12 mouse cellular contexts compared by ENCODE assay signal in genomic region chr9:108748600-108749183, GRCm38 (mm10). TPM values are rescaled to one million over a fixed set of nuclear protein-coding genes. Genes with fewer than 3 reads are reported as not detected.
DNase-seq lines count a peak whose midpoint lies in the region; ATAC-seq and TF ChIP-seq lines count a peak whose summit lies in the region.
"Had no signal": no experiment of that assay in that cellular context is flagged by ENCODE, and none has a peak within 500 bp of the region (broad histone marks: within the 10 kb centered on the region; RNA-seq: fewer than 3 reads in every experiment).

No protein-coding gene starts in this region.

- no peaks in the 10 kb centered on the region for H3K27me3 ChIP-seq in forebrain, embryonic 13.5 days
- no peaks in the 10 kb centered on the region for H3K27me3 ChIP-seq in forebrain, embryonic 14.5 days (replicated peaks; ENCODE audit: control insufficient read depth, insufficient read depth, low read length)
- H3K27me3 ChIP-seq in hindbrain, embryonic 11.5 days (ENCODE audit: control insufficient read depth, insufficient read depth, low read length) = no peaks in the 10 kb centered on the region
- H3K27me3 ChIP-seq: limb, embryonic 13.5 days had no signal

- H3K36me3 ChIP-seq in forebrain, embryonic 13.5 days (ENCODE audit: poor library complexity, severe bottlenecking) = peaks cover 48% of the 10 kb centered on the region
- H3K36me3 ChIP-seq in forebrain, embryonic 14.5 days (ENCODE audit: control insufficient read depth, insufficient read depth, low read length) = peaks cover 52% of the 10 kb centered on the region
- 0 out of 2 replicates have a peak, but pooled peaks cover 4% of the 10 kb centered on the region for H3K36me3 ChIP-seq in hindbrain, embryonic 11.5 days (ENCODE audit: control insufficient read depth, insufficient read depth, low read length)

- 78% methylated on average over 11 of the region's 11 CpGs for WGBS in forebrain, embryonic 13.5 days
- WGBS in forebrain, embryonic 14.5 days = 76% methylated on average over 11 of the region's 11 CpGs
- 78% methylated on average over 11 of the region's 11 CpGs for WGBS in hindbrain, embryonic 11.5 days

- H3K4me1 ChIP-seq in forebrain, embryonic 13.5 days = no peaks in the 10 kb centered on the region
- H3K4me1 ChIP-seq in forebrain, embryonic 14.5 days (ENCODE audit: control insufficient read depth, insufficient read depth, low read length) = no peaks in the 10 kb centered on the region
- no peaks in the 10 kb centered on the region for H3K4me1 ChIP-seq in hindbrain, embryonic 11.5 days (replicated peaks; ENCODE audit: control insufficient read depth, insufficient read depth, low read length)
- H3K4me1 ChIP-seq: limb, embryonic 13.5 days had no signal

- no peaks in the 10 kb centered on the region for H3K9me3 ChIP-seq in forebrain, embryonic 13.5 days (replicated peaks)
- no peaks in the 10 kb centered on the region for H3K9me3 ChIP-seq in forebrain, embryonic 14.5 days (replicated peaks; ENCODE audit: control insufficient read depth, low read length)
- no peaks in the 10 kb centered on the region for H3K9me3 ChIP-seq in hindbrain, embryonic 11.5 days (ENCODE audit: control insufficient read depth, low read length)
- H3K9me3 ChIP-seq: limb, embryonic 13.5 days had no signal

- TF ChIP-seq CTCF in left cerebral cortex, adult 2 months (IDR thresholded peaks at IDR 0.05) = no peak

- H3K4me3 ChIP-seq in forebrain, embryonic 13.5 days = no peak overlapping the region
- H3K4me3 ChIP-seq in forebrain, embryonic 14.5 days (ENCODE audit: low read depth, low read length) = no peak overlapping the region
- H3K4me3 ChIP-seq in hindbrain, embryonic 11.5 days (ENCODE audit: low read depth, low read length) = no peak overlapping the region
- no peak overlapping the region for H3K4me3 ChIP-seq in left cerebral cortex, adult 2 months
- H3K4me3 ChIP-seq: layer of hippocampus, adult 2 months; limb, embryonic 13.5 days had no signal

- H3K27ac ChIP-seq in forebrain, embryonic 13.5 days = peak overlapping the region; percentile 8; the same call in 1 of the 2 replicates
- H3K27ac ChIP-seq in forebrain, embryonic 14.5 days (ENCODE audit: low read depth, low read length) = no peak overlapping the region
- no peak overlapping the region for H3K27ac ChIP-seq in hindbrain, embryonic 11.5 days (ENCODE audit: low read depth, low read length)
- H3K27ac ChIP-seq in left cerebral cortex, adult 2 months = no peak overlapping the region
- H3K27ac ChIP-seq: layer of hippocampus, adult 2 months; limb, embryonic 13.5 days had no signal

- ATAC-seq in forebrain, embryonic 13.5 days = no peak
- ATAC-seq in forebrain, embryonic 14.5 days = no peak
- no peak for ATAC-seq in hindbrain, embryonic 11.5 days (ENCODE audit: low FRiP score)

- no peak overlapping the region for H3K9ac ChIP-seq in forebrain, embryonic 13.5 days
- H3K9ac ChIP-seq in forebrain, embryonic 14.5 days (ENCODE audit: low read length) = no peak overlapping the region
- no peak overlapping the region for H3K9ac ChIP-seq in hindbrain, embryonic 11.5 days (ENCODE audit: low read depth, low read length)
- H3K9ac ChIP-seq: limb, embryonic 13.5 days had no signal

- no peak overlapping the region for H3K4me2 ChIP-seq in forebrain, embryonic 13.5 days
- no peak overlapping the region for H3K4me2 ChIP-seq in forebrain, embryonic 14.5 days (ENCODE audit: low read length)
- no peak overlapping the region for H3K4me2 ChIP-seq in hindbrain, embryonic 11.5 days (replicated peaks; ENCODE audit: low read depth, low read length)
- H3K4me2 ChIP-seq: limb, embryonic 13.5 days had no signal

- intact Hi-C loops in left cerebral cortex, adult 2 months (cut with DNase I) = no loop called here

- no peak for DNase-seq in forebrain, embryonic 14.5 days (ENCODE audit: low spot score)
- DNase-seq in retina, postnatal 1 day = peak; percentile 10
- DNase-seq in retina, embryonic 14.5 days (ENCODE audit: low spot score) = no peak
- peak; percentile 5 for DNase-seq in hindbrain, embryonic 11.5 days (ENCODE audit: low spot score)
- no peak for DNase-seq in kidney, adult 18-20 months
- no peak for DNase-seq in Muller cell, postnatal 12 days (ENCODE audit: inconsistent ontology term)
- no peak for DNase-seq in left cerebral cortex, adult 2 months (ENCODE audit: extremely low spot score in 1 of 2, low spot score in 2 of 2)
- DNase-seq: adrenal gland, adult 2 months; kidney, adult 8-10 months had no signal

RNA-seq across cellular contexts. Expression of gene Ip6k2, which starts 34.9 kb away (rescaled TPM):
- polyA plus RNA-seq in forebrain, embryonic 13.5 days (2015; fragmentation: Nextera tagmentation; extraction: Ambion mirVana) = 153 and 172 TPM in 2 replicates
- 217 and 221 TPM in 2 replicates for polyA plus RNA-seq in forebrain, embryonic 14.5 days (2014; fragmentation: Nextera tagmentation; extraction: Ambion mirVana)
- polyA plus RNA-seq in hindbrain, embryonic 11.5 days (2014; fragmentation: Nextera tagmentation; extraction: Ambion mirVana) = 122 and 136 TPM in 2 replicates
- 100 to 1,000 TPM; 143 to 164 TPM for total RNA-seq in left cerebral cortex, adult 2 months (2021)

RNA-seq across cellular contexts. Expression of gene Nckipsd, which starts 59.5 kb away (rescaled TPM):
- polyA plus RNA-seq in forebrain, embryonic 13.5 days (2015; fragmentation: Nextera tagmentation; extraction: Ambion mirVana) = 15.2 and 17.6 TPM in 2 replicates
- polyA plus RNA-seq in forebrain, embryonic 14.5 days (2014; fragmentation: Nextera tagmentation; extraction: Ambion mirVana) = 13.6 and 19.2 TPM in 2 replicates
- polyA plus RNA-seq in hindbrain, embryonic 11.5 days (2014; fragmentation: Nextera tagmentation; extraction: Ambion mirVana) = 10.5 and 13.0 TPM in 2 replicates
- total RNA-seq in left cerebral cortex, adult 2 months (2021) = 10 to 100 TPM; 64.7 to 68.0 TPM

RNA-seq across cellular contexts. Expression of gene Prkar2a, which starts 59.6 kb away (rescaled TPM):
- 32.8 and 34.2 TPM in 2 replicates for polyA plus RNA-seq in forebrain, embryonic 13.5 days (2015; fragmentation: Nextera tagmentation; extraction: Ambion mirVana)
- 32.4 and 39.1 TPM in 2 replicates for polyA plus RNA-seq in forebrain, embryonic 14.5 days (2014; fragmentation: Nextera tagmentation; extraction: Ambion mirVana)
- 45.0 and 52.0 TPM in 2 replicates for polyA plus RNA-seq in hindbrain, embryonic 11.5 days (2014; fragmentation: Nextera tagmentation; extraction: Ambion mirVana)
- total RNA-seq in left cerebral cortex, adult 2 months (2021) = 10 to 100 TPM; 47.0 to 48.3 TPM

Comparison
In these comparisons a context has a peak if more than half of its experiments do, and no peak if none do; other contexts are left out.
1. DNase-seq: peak in retina, postnatal 1 day (single experiment) and hindbrain, embryonic 11.5 days (single experiment); none in forebrain, embryonic 14.5 days (single experiment), retina, embryonic 14.5 days (single experiment), kidney, adult 18-20 months (single experiment), Muller cell, postnatal 12 days (single experiment) and left cerebral cortex, adult 2 months (0 of 2).